Mouse (Mus musculus) cerebellum, postnatal 4 days (tissue): ENCODE data around the gene Malrd1.
"Not testable (repeated sequence)": the region's sequence is repeated elsewhere in the genome, so short reads cannot be mapped to it uniquely, and the experiment has no call there.

Source experiments
- DNase-seq, 2 experiments: peaks; one replicate each; pipeline ENCODE4 v3.0.0; 2022; ENCODE audit warnings: low spot score in 2 of 2, mixed read lengths in 1 of 2

Malrd1 gene

DNA sequence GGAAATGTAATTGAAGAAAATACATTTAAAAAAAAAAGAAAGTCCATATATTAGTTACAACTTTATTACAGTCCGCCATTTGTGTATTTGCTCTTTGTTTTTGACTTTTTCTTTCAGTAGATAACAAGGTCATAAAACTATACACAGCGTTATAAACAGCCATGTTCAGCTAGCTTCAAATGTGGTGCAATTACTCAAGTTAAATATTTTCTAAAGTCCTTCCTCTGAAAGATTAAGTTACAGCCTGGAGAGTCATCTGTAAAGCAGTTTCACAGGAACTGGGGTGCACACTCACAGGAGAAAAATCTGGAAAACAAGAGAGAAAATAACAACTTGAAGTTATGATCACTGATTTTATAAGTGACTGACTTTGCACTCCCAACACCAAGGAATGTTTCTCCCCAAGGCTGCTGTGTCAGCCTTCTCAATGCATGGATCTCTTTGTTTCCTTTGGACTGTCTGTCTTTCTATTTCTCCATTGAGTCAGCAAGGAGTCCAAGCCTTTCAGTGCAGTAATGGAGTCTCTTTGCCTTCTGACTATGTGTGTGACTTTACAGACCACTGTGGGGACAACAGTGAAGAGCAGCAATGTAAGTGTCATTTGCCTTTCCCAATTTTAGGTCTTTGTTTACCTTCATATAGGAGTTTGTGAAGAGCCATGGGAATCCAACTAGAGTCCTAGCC is at the start of gene Malrd1:
Gene Malrd1, plus strand, starts transcription at position 239 of the 684 bp plus-strand sequence.
- no peak for DNase-seq

DNA sequence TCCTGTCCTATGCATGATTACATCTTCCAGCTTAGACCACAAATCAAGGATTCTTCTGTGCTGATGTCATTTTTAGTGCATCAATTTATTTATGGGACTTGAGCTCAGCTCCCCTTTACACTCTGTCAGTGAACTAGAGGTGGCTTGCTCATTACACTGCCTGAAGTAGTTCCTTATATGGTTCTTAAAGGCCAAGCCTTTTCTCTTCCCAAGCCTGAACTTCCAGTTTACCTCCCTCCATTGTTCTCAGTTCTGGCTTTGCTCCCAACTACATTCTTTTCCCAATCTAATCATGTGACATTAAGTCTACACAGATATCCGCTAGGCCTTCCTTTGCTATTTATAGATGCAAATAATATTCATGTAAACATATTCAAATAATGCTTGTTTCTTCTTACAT is 12.4 kb downstream of the Malrd1 start:
- no peak for DNase-seq

DNA sequence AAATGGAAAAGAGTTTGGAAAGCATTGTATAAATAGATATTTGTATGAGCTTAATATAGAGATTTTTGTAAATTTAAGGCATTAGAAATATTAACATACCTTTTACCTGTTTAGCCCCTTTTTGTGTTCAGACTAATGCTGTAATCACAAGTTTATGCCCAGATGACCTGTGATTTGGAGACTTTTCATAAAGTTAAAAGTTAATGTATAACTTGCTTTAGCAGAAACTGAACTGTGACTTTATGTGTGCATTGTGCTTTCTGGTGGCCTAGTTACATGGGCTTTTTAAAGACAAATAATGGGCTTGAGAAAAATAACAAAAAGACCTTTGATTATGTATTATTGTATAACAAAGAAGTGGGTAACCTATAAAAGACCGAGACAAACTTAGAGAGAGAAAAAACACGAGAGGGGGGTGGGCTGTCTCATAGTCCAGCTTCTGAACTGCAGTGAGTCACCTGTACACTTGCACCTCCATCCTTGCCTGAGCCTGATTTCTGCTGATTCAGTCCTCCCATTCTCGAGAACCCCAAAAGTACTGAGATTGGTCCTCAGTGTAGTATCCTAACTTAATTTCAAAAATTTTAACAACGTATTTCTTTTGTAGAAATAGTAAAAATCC is 87.2 kb downstream of the Malrd1 start:
- DNase-seq: no peak

GRCm38 (mm10) chr2:15614026-15614425 is 87.7 kb downstream of the Malrd1 start:
- DNase-seq: no peak

- no peak for DNase-seq
Observed at GRCm38 (mm10) chr2:15635761-15636160, 109.5 kb downstream of the Malrd1 start.

- DNase-seq: no peak
Observed at GRCm38 (mm10) chr2:15643864-15644263, 117.6 kb downstream of the Malrd1 start.

DNA sequence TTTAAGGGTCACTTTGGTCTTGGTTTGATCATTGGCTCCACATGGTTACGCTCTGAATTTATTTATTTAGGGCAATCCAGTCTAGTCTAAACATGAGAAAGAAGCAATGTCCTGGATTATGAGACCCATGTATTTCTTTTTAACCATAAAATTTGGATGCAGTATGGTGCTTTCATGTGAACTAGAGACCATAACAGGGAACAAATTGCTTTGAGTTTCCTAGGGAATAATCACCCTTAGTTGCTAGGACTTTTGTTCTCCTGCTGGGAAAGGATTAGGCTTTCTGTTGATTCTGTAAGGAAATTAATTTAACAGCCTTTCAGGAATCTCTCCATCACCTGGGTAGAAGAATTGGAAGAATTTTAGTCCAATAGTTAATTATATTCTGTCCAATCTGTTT is 130.1 kb downstream of the Malrd1 start:
- DNase-seq: no peak

GRCm38 (mm10) chr2:15702977-15703376 is 176.7 kb downstream of the Malrd1 start:
- no peak for DNase-seq

DNA sequence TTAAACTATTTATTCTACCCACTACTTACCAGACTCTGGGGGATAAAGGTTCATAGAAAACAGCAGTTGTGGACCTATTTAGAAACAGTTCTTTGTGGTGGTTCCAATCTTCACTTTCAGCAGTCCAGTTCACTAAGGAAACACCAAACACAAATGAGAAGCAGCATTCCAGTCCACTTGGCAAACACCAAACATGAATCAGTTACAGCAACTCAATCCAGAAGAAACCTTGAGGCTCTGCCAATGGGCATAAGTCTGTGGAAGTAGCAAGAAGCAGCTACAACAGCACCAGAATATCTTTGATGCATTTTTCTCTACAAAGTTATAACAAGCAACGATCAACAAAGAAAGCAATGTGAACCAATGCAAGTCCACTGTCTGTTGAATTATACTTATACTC is 214.7 kb downstream of the Malrd1 start:
- DNase-seq: no peak

DNA sequence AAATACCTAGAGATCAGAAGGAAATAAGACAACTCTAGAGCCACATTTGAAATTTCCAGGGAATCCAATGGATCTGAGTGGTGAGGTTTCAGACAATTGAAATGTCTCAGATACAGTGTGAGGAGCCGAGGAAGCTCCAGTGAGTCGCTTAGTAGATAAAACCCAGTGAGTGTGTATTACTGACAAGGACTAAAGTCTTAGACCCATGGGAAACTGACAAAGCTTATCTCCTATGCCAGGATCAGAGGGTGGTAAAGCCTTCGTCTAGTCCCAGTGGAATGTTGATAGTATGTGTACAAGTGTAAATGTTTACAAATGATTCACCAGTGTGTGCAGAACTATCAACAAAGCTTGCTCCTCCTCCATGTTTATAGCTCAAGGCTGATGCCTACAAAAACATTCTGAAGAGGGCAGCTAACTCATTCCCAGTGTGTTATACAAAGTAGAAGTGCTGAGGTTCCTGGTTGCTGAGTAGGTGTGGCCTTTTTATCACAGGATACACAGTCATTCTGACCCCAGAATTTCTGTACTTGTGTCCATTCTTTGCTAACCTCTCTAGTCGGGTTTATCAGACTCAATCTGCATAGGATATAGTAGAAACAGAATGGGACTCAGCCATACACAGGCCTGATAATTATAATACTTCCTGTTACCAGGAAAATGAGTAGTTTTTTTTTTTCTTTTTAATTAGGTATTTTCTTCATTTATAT is 218.9 kb downstream of the Malrd1 start:
- DNase-seq: no peak

DNA sequence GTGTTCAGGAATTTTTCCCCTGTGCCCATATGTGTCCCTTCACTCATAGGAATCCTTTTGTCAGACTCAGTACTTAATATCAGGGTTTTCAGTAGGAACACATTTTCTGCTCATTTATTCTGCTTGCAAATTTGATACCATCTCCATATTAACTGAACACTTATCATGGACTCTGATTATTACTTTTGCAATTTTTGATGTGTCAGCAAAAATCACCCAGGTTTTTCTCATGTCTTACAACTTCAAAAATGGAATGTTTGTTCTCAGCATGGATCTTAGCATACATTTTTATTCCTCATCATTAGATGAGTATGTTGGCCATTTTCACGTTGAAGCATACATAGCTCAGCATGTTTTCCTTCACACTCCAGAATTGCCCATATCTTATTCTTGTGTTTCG is 258.5 kb downstream of the Malrd1 start:
- no peak for DNase-seq

DNA sequence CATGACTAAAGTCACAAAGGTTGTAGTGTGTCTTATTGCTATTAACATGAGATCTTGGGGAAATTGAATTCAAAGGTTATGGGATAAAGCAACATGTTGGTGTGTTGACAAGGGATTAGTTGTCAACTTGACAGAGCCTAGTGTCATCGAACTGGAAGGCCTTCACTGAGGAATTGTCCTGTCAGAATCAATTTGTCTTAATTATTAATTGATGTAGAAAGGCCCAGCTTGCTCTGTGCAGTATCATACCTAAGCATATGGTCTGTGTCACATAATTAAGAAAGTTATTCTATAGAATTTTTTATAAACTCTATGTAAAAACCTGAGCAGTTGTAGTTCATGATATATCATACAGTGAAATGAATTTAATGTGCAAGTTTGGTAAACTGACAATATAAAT is 289.4 kb downstream of the Malrd1 start:
- DNase-seq: no peak

- DNase-seq: peak in 1 of 2 experiments; percentile 1
Observed at GRCm38 (mm10) chr2:15869380-15869779, 343.1 kb downstream of the Malrd1 start.

DNA sequence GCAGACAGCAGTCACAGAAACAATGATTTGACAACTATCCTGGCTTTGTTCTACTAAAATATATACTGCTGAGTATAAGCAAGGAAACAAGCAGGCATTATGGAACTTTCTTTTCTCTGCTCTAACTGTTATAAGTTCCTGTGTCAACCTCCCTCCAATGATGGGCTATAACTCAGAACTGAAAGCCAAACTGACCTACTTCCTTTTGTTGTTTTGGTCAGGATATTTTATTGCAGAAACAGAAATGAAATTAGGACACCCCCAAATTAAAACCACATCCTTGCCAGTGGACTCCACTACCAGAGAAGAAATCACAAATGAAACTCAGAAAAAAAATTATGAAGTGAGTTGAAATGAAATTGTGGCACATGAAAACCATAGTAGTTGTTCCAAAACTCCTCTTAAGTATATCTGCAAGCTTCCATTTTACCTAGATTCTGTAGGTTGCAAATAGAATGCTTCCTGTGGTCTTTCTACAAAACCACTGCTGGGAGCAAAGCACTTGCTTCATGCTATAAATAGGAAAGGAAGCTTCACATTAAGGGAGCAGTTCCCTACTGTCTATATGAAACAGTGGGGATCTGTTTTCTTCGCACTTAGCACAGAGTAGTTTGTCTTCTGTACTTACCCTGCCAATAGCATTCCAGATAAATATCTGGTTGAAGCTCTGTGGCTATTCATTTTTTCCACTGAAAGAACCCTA is 367.3 kb downstream of the Malrd1 start:
- no peak for DNase-seq

DNA sequence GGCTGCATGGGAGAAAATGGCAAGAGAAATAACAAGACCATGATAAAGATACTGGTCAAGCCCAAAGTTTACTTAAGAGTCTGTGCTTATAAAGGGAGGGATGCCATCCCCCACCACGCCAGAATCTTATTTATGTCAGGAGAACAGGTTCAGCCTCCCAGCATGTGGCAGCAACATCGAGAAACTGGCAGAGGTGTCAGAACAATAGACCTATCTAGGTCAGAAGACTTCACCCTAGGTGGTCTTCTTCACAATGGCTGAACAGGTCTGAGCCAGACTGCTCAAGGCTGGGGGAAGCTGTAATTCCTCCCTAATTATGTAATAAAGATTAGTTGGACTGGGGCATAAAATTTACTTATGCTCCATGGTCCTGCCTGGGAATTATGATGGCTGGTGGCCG is 399.2 kb downstream of the Malrd1 start:
- DNase-seq: no peak

- no peak for DNase-seq
Observed at GRCm38 (mm10) chr2:15926041-15926440, 399.8 kb downstream of the Malrd1 start.

DNA sequence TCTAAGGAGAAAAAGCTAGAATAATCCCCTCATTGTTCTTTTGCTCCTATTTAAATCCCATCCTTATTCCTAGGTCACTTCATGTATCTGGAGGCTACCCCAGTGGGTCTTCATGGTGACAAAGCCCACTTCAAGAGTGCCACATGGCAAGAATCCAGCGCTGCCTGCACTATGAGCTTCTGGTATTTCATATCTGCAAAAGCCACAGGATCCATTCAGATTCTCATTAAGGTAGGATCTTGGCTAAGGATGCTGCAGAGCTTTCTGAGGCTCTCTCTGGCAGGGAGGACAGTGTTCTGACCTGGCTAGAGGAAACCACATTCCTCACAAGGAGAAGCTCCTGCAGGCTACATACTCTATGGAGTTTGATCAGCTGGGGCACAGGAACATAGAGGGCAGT is 405.2 kb downstream of the Malrd1 start:
- no peak for DNase-seq

DNA sequence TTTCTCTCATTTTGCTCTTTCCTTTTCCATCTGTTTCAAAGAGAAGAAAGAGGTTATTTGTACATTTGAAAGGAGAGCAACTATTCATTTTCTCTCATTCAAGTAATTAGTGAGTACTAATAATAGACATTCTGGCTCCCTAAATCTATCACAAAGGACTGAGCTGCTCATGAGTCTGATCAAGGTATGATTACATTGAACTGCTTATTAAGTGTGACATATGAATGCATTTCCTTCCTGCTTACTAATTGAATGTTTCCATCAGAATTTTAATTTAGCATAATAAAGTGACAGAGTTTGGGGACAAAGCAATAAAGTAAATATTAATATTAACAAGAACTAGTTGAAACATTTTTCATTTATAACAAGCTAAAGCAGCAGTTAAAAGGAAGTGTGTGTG is 405.6 kb downstream of the Malrd1 start:
- no peak for DNase-seq

GRCm38 (mm10) chr2:15932340-15932739 is 406.1 kb downstream of the Malrd1 start:
- no peak for DNase-seq

DNA sequence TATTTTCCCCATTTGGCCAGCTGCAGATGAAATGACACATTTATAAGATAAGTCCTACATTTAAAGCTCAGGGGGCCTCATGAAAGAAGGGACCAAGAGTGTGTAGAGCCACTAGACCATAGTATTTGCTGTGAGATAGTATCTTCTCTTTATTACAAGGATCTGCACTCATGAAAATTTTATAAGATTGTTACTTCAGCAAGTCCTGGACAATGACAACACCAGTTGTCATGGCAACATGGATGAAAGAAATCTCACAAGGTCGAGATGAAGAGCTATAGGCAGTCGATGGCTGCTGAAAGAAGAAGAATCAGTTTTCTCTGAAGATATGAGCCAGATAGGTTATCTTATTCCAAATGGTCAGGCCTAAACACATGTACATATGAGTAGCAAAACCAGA is 476.6 kb downstream of the Malrd1 start:
- no peak for DNase-seq

GRCm38 (mm10) chr2:16017046-16017445 is 490.8 kb downstream of the Malrd1 start:
- DNase-seq: not testable (repeated sequence)

- DNase-seq: not testable (repeated sequence)
Observed at GRCm38 (mm10) chr2:16017719-16018118, 491.4 kb downstream of the Malrd1 start.
